Mouse (Mus musculus): ENCODE measurements at regions not wholly inside any gene's neighbourhood (a gene's known extent, or its start where the extent isn't known, plus 50 kb on each side); places are given as distances from the start of the nearest gene placed in this dataset.

- TF ChIP-seq CTCF (IDR thresholded peaks at IDR 0.05), result no peak
- peak; percentile 47 for TF ChIP-seq EP300 (IDR thresholded peaks at IDR 0.05)
Measured at GRCm38 (mm10) chr10:99443453-99444170, 180.6 kb downstream of the Dusp6 start.
